Mouse (Mus musculus): ENCODE measurements at regions not wholly inside any gene's neighbourhood (a gene's known extent, or its start where the extent isn't known, plus 50 kb on each side); places are given as distances from the start of the nearest gene placed in this dataset.

GRCm38 (mm10) chr12:16060461-16060860, 243.7 kb upstream of the Trib2 start:
- TF ChIP-seq CTCF (conservative IDR thresholded peaks at IDR 0.05; ENCODE audit: low read length): no peak
- no peak for TF ChIP-seq NANOG (IDR thresholded peaks at IDR 0.05; ENCODE audit: borderline replicate concordance, low read length)
- TF ChIP-seq POU5F1 (IDR thresholded peaks at IDR 0.05; ENCODE audit: borderline replicate concordance, low read length): no peak
